Mouse (Mus musculus) urinary bladder, postnatal 36 days (tissue): ENCODE data around the gene Pfkp.

Experiments used
- DNase-seq, 2 experiments: peaks; one replicate each; pipeline ENCODE4 v3.0.0; 2022; ENCODE audit warnings: low spot score in 2 of 2, mixed read lengths in 1 of 2

Pfkp gene

DNA sequence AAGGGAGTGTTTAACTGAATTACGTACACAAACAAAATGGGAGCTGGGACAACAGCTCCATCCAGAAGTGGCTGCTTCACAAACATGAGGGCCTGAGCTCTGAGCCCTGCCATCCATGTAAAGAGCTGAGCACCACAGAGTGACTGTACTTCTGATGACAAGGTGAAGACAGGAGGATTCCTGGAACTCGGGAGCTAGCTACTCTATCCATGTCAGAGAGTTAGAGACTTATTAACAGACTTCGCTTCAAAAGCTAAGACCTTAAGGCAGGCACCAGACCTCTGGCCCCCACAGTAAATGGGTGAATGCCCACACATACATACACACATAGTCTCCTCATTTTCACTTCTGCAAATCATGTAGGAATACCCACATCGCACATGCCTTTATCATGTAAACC lies 11.6 kb downstream of the Pfkp start:
- no peak for DNase-seq

DNA sequence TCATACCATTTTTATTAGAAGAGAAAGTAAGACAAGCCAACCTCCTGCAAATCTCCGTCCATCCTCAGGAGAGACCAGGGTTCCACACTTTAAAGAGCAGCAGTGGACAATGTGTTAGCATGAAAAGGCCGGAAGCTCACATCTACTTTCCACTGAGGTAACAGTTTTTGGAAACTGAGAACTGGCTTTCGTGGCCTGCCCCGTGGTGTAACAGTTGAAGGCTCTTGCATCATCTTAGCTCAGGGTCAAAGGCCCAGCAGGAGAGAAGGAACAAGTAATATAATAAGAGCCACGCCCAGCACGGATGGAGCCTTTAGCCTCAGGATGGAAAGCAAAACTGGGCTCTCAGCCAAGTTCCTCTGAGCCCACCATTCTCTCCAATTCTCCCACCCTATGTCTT lies 12.1 kb downstream of the Pfkp start:
- DNase-seq: peak in 1 of 2 experiments; percentile 44

- DNase-seq: no peak
These were observed 13.2 kb downstream of the Pfkp start for GRCm38 (mm10) chr13:6635138-6636076.

DNA sequence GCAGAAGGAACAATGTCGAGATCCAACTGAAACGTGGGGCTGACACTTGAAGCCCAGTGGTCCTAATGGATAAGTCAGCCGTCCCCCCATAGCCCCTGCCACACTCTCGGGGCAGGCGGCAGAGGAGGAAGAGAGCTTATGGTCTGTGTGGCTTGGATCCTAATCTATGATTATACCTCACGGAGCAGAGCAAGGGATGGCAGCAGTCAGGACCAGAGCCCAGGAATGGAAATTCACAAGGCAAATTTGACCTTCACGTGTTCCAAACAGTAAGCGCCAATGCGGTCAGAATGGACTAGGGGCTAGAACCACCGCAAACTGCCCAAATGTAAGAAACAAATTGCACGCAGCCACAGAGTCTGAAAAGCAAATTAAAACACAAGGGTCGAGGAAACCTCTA lies 14.5 kb downstream of the Pfkp start:
- no peak for DNase-seq

DNA sequence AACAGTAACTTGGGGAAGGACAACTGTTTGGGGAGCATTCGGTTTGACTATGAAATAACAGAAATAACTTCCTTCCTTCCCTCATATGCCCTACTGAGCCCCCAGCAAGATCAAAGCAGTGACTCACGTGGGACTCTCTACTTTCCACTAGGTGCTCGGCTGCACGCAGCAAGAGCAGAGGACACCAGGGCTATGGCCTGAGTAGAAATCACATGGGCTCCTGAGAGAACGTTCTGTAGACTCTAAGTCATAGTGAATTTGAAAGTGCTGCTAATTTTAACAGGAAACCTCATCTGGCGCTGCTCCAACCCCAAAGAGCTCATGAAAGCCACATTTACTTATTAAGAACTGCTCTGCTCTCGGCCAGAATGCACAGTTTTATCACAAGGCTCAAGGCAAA lies 15.1 kb downstream of the Pfkp start:
- DNase-seq: no peak

- DNase-seq: no peak
These were observed 15.6 kb downstream of the Pfkp start for GRCm38 (mm10) chr13:6632935-6633334.

GRCm38 (mm10) chr13:6632513-6632912 lies 16.1 kb downstream of the Pfkp start:
- DNase-seq: no peak

DNA sequence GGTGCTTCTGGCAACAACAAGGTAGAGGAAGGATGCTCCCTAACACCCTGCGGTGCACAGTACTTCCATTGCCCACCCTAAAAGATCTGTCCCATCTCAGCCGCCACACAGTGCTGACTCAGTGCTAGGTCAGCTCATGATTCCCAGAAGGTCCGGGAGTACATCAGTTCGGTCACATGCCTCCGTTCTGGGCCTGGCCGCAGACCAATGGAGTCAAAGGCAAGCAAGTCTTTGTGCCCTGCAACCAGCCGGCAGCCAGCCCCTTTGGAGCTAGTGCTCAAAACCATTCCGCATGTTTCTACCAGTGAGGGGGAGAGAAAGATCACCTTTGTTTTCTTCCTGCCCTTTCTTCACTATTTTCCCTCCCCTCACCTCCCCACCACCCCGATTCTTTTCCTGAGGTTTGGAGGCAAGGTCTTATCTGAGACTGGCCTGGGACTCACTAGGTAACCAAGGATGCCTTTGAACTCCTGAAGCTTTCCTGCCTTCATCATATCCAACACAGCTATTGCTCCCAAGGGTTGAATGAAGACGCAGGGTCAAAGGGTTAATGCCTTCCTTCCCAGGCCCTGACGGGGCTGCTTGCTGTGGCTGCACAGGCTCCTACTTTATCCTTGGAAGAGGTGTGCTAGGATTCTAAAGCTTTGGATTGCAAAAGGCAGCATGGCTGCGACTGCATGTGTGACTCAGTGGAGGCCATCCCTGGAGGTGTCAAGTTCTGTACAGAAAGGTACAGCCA lies 16.6 kb downstream of the Pfkp start:
- DNase-seq: peak in 1 of 2 experiments; percentile 46

GRCm38 (mm10) chr13:6630660-6631059 lies 17.9 kb downstream of the Pfkp start:
- no peak for DNase-seq

DNA sequence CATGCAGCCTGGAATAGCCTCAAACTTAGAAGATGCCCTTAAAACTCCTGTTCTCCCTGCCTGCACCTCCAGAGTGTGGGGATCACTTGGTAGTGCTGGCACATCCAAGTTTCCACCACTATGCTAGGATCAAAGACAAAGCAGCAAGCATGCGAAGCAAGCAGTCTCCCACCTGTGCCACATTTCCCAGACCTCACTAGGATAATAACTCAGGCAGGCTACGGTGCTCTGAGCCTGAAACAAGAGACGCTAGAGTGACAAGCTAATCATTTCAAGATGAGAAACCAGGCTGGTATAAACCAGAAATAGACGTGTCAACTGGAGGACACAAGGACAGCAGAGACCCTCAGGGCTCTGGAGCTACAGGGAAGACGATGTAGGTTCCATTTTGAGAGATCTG lies 18.6 kb downstream of the Pfkp start:
- DNase-seq: no peak

GRCm38 (mm10) chr13:6628998-6629764 lies 19.4 kb downstream of the Pfkp start:
- no peak for DNase-seq

DNA sequence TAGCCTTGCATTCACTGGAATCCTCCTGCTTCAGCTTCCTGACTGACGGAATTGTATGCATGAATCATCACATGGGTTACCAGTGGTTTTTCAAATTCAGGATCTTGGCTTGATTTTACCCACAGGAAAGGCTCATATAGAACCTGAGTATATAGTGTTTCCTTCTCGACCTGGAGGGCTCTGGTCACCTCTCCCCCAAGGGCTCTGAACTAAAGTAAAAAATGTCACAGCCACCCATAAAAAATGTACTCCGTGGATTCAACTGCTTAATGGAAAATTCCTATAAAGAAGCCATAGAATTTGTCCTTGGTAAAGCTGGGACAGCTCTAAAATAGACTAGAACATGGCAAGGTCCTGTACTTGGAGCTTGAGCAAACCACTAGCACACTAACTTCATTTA lies 20.3 kb downstream of the Pfkp start:
- DNase-seq: no peak

- no peak for DNase-seq
These were observed 21.2 kb downstream of the Pfkp start for GRCm38 (mm10) chr13:6627352-6627751.

GRCm38 (mm10) chr13:6626508-6627114 lies 22.0 kb downstream of the Pfkp start:
- no peak for DNase-seq

- DNase-seq: no peak
These were observed 22.6 kb downstream of the Pfkp start for GRCm38 (mm10) chr13:6625942-6626341.

DNA sequence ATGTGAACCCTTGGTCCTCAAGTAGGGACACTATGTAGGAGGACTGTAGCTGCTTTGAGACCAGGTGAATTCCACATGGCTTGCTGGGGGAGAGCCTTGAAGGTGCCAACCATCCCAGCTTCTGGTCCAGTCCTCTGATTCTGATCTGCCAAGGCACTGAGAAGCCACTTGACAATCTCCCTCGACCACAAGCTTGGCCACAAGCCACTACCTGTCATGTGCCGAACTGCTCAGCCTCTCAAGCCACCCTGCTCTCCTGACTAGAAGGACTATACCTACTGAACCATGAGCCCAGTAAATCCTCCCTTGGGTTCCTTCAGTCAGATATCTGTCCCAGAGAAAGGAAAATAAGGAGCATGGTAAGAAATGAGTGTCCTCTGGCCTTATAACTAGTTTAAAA lies 24.0 kb downstream of the Pfkp start:
- DNase-seq: no peak

DNA sequence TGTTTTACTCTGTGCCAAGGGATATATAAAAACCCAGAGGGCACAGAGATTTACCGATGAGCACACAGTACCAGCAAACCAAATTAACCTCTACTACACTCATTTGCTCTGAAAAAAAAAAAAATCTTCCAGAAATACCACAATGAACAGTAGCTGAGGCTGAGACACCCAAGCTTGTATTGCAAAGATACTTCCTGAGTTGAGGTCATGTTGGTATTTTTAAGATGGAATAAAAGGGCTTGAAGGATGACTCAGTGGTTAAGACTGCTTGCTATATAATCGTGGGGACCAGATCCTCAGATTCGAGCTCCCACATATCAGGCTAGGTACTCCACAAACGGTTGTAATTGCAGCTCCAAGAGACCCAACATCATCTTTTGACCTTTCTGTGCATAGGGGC lies 24.5 kb downstream of the Pfkp start:
- no peak for DNase-seq

DNA sequence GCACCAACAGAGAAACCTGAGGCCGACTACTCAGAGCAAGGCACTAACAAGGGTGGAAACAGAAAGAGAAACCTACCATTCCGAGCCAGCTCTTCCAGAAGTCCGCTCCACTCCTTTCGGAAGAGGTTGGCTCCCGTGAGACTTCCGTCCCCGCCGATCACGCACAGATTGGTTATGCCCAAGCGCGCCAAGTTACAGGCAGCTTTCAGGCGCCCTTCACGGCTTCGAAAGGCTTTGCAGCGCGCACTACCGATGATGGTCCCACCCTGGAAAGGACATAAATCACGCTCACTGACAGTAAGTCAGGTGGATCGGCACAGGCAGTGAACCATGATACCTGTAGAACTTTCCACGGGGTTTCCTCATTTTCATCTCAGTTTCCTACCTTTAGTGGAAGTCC lies 26.7 kb downstream of the Pfkp start:
- no peak for DNase-seq

DNA sequence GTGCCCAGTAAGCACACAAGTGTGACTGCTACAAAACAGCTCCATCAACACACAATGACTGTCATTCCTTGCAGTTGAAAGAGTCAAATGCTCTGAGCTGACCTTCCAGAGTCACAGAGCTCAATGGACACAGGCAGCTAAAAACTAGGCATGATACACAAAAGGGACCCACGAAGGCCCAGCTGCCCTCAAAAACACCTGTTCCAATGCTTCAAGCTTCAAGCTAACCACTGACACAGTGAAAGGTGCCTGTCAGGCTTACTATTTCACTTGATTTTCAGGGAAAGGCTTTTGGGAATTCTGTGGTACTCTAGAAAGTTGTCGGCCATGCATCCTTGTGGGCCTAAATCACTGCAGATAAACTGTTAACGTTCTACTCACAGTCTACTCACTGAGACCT lies 28.3 kb downstream of the Pfkp start:
- DNase-seq: no peak

DNA sequence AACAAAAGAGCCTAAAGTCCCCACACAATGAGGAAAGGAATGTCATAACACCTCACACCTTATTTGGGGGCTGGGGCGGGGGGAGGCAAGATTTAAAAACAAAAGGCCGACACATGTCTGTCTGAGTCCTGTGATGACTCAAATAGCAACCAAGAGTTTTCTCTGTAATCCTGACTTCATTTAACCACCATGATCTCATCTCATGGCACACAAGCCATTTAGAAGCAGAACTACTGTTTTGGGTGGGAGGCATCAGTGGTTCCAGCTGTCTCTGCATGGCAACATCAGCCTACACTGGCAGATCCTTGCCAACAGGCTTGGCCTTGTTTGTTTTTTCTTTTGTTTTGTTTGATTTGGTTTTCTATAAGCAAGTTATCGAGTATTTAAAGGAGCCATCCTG lies 29.9 kb downstream of the Pfkp start:
- no peak for DNase-seq

DNA sequence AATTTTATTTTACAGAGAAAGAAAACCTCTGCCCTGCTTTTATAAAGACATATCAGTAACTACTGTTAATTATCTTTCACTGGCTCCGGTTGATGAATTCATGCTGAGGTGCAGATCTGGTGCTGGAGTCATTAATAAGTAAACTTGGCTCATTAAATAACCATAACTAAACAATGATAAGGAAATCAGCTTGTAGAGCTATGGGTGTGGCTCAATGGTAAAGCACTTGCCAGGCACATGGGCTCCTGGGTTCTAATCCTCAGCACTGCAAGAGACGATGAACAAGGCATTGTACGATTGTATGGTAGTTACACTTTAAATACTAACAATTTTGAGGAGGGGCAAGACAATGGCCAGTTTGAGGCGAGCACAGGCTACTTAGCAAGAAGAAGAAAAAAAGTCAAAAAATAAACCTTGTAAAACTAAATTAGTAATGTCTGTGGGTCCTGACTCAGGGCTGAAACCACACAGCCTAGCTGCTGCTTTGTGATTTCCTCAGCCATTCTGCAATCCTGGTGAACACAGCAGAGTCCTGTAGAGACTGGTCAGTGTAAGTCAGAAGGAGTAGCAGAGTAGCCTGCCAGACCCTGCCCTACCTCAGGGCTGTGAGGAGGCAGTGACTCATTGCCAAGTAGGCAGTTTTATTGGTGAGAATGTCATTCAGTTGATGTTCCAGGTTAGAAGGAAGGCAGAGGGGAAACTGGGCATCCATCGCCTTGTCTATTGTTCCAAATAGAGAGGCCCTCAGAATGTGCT lies 34.7 kb downstream of the Pfkp start:
- no peak for DNase-seq
